9 mouse cellular contexts compared by ENCODE assay signal in the genomic region with DNA sequence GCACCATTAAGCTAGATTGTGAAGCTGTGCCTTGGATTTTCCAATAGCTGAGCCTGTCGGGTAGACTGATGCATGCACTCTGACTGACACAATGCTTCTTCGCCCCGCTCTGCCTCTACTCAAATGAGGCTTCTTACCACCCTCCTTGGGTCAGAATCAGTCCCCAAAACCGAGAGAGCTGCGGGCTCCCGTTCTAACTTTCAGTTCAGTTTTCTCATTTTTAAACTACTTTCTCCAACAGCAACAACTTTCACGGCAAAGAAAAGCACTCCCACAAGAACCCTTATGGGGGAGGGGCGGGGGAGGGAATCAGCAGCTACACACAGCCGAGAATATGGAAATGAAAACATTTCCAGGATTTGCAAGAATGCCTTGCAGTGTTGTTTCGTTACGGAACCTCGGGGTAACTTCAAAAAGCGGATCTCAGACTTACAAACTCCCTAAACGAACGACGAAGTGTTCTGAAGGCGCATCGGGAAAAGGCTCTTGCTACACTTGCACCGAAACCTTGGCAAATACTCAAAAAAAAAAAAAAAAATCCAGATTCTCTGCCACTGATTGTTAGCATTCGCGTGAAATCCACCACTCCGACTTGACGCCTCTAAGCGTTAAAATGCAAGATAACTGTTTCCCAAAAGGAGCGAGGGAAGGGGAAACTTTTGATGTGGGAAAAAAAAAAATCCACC. TPM values are rescaled to one million over a fixed set of nuclear protein-coding genes. Genes with fewer than 3 reads are reported as not detected.
A peak's percentile ranks its signal among the peaks of the same experiment; 100 is the strongest.
DNase-seq lines count a peak whose midpoint lies in the region; ATAC-seq and TF ChIP-seq lines count a peak whose summit lies in the region.
"Had no signal": no experiment of that assay in that cellular context is flagged by ENCODE, and none has a peak within 500 bp of the region (broad histone marks: within the 10 kb centered on the region; RNA-seq: fewer than 3 reads in every experiment).

No protein-coding gene starts in this region.

- peak; percentile 28 for DNase-seq in cerebellum, adult 11-12 months
- DNase-seq in cerebellum, adult 8-10 months: no peak
- peak; percentile 72 for DNase-seq in embryo, embryonic 10.5 days (ENCODE audit: low spot score)
- peak; percentile 9 to 38 for DNase-seq in left cerebral cortex, postnatal 25 days (ENCODE audit: low spot score in 2 of 2)
- peak; percentile 32 for DNase-seq in mesoderm, embryonic 11.5 days (ENCODE audit: low read depth, low spot score)
- peak; percentile 60 for DNase-seq in stomach, postnatal 0 days (ENCODE audit: low spot score)

- peaks cover 26% of the 10 kb centered on the region for H3K36me3 ChIP-seq in ES-Bruce4 (ENCODE audit: control insufficient read depth, insufficient read depth, low read length, poor library complexity, severe bottlenecking)
- H3K36me3 ChIP-seq in heart, embryonic 15.5 days: peaks cover 8% of the 10 kb centered on the region
- no peaks in the 10 kb centered on the region for H3K36me3 ChIP-seq in stomach, postnatal 0 days (ENCODE audit: control insufficient read depth, insufficient read depth, low read length)

- H3K4me2 ChIP-seq in heart, embryonic 15.5 days: peak overlapping the region; percentile 76
- H3K4me2 ChIP-seq in stomach, postnatal 0 days (replicated peaks; ENCODE audit: low read depth): peak overlapping the region; percentile 78

- peak overlapping the region; percentile 99 for H3K9ac ChIP-seq in ES-Bruce4 (ENCODE audit: low read depth, poor library complexity, severe bottlenecking)
- H3K9ac ChIP-seq in heart, embryonic 15.5 days: peak overlapping the region; percentile 86
- peak overlapping the region; percentile 96 for H3K9ac ChIP-seq in stomach, postnatal 0 days (ENCODE audit: low read length)

- no peaks in the 10 kb centered on the region for H3K9me3 ChIP-seq in ES-Bruce4 (replicated peaks; ENCODE audit: control insufficient read depth, insufficient read depth, low read length, poor library complexity, severe bottlenecking)
- no peaks in the 10 kb centered on the region for H3K9me3 ChIP-seq in heart, embryonic 15.5 days (replicated peaks)
- no peaks in the 10 kb centered on the region for H3K9me3 ChIP-seq in stomach, postnatal 0 days (ENCODE audit: control insufficient read depth, low read length)

- H3K27ac ChIP-seq in ES-Bruce4 (ENCODE audit: insufficient read depth, low read length): peak overlapping the region; percentile 3; the same call in 1 of the 2 replicates
- peak overlapping the region; percentile 100 for H3K27ac ChIP-seq in heart, embryonic 15.5 days
- peak overlapping the region; percentile 100 for H3K27ac ChIP-seq in stomach, postnatal 0 days (replicated peaks)

- no peak for TF ChIP-seq CTCF in ES-Bruce4 (IDR thresholded peaks at IDR 0.05; ENCODE audit: low read depth, low read length)
- no peak for TF ChIP-seq CTCF in stomach, postnatal 0 days (IDR thresholded peaks at IDR 0.05; ENCODE audit: low read depth)

- WGBS in heart, embryonic 15.5 days: under 1% methylated on average over 25 of the region's 25 CpGs
- under 1% methylated on average over 25 of the region's 25 CpGs for WGBS in stomach, postnatal 0 days

- no peak for TF ChIP-seq EP300 in ES-Bruce4 (IDR thresholded peaks at IDR 0.05; ENCODE audit: insufficient read depth, low read depth, low read length)
- TF ChIP-seq EP300 in stomach, postnatal 0 days (optimal IDR thresholded peaks at IDR 0.05): no peak

- H3K4me3 ChIP-seq in ES-Bruce4 (ENCODE audit: low read depth, low read length): peak overlapping the region; percentile 74
- peak overlapping the region; percentile 87 for H3K4me3 ChIP-seq in heart, embryonic 15.5 days
- H3K4me3 ChIP-seq in stomach, postnatal 0 days (ENCODE audit: low read depth, low read length): peak overlapping the region; percentile 96

- ATAC-seq in heart, embryonic 15.5 days (replicated peaks; ENCODE audit: insufficient number of reproducible peaks, insufficient read depth, low FRiP score, low read depth): no peak
- ATAC-seq in stomach, postnatal 0 days (ENCODE audit: low FRiP score, low TSS enrichment): no peak

- no peaks in the 10 kb centered on the region for H3K27me3 ChIP-seq in ES-Bruce4 (ENCODE audit: control insufficient read depth, insufficient read depth, low read length, poor library complexity, severe bottlenecking)
- H3K27me3 ChIP-seq in heart, embryonic 15.5 days: no peaks in the 10 kb centered on the region
- H3K27me3 ChIP-seq in stomach, postnatal 0 days (ENCODE audit: control insufficient read depth, insufficient read depth, low read length): no peaks in the 10 kb centered on the region
- H3K27me3 ChIP-seq: Patski had no signal

- intact Hi-C loops in left cerebral cortex, postnatal 25 days (cut with DNase I): loop anchor here (5.0 kb wide), 1 partner anchor 42 kb away; no protein-coding TSS in a partner anchor

- no peaks in the 10 kb centered on the region for H3K4me1 ChIP-seq in ES-Bruce4 (ENCODE audit: control insufficient read depth, insufficient read depth, low read length)
- peaks cover 27% of the 10 kb centered on the region for H3K4me1 ChIP-seq in heart, embryonic 15.5 days (replicated peaks)
- no peaks in the 10 kb centered on the region for H3K4me1 ChIP-seq in stomach, postnatal 0 days (replicated peaks; ENCODE audit: control insufficient read depth, insufficient read depth)

- TF ChIP-seq POLR2A in ES-Bruce4 (IDR thresholded peaks at IDR 0.05; ENCODE audit: insufficient read depth, low read length): no peak

RNA-seq across cellular contexts. Expression of gene Dek, which starts 1.0 kb away (rescaled TPM):
- 225 and 227 TPM in 2 replicates for polyA plus RNA-seq in ES-Bruce4 (2011; ENCODE audit: insufficient read depth, insufficient read length, low read depth, missing spikeins)
- 141 and 143 TPM in 2 replicates for polyA plus RNA-seq in heart, embryonic 15.5 days (2015; fragmentation: Nextera tagmentation; extraction: Ambion mirVana)
- 10 to 100 TPM; 47.7 to 48.5 TPM for total RNA-seq in left cerebral cortex, postnatal 25 days (2021)
- polyA plus RNA-seq in stomach, postnatal 0 days (2015; fragmentation: Nextera tagmentation; extraction: Ambion mirVana): 114 and 133 TPM in 2 replicates

RNA-seq across cellular contexts. Expression of gene Rnf144b, which starts 17.5 kb away (rescaled TPM):
- polyA plus RNA-seq in ES-Bruce4 (2011; ENCODE audit: insufficient read depth, insufficient read length, low read depth, missing spikeins): 1.5 and 1.6 TPM in 2 replicates
- polyA plus RNA-seq in heart, embryonic 15.5 days (2015; fragmentation: Nextera tagmentation; extraction: Ambion mirVana): 1.5 and 1.7 TPM in 2 replicates
- total RNA-seq in left cerebral cortex, postnatal 25 days (2021): 10 to 100 TPM; 19.1 to 21.0 TPM
- 3.7 and 4.0 TPM in 2 replicates for polyA plus RNA-seq in stomach, postnatal 0 days (2015; fragmentation: Nextera tagmentation; extraction: Ambion mirVana)

Comparison
In these comparisons a context has a peak if more than half of its experiments do, and no peak if none do; other contexts are left out.
1. H3K27ac ChIP-seq: peak in every context shown above with its lines; median percentile 100 in heart, embryonic 15.5 days; 100 in stomach, postnatal 0 days; 3 in ES-Bruce4.